Mouse (Mus musculus): ENCODE data around the gene Elmod3. TPM values are rescaled to one million over a fixed set of nuclear protein-coding genes. Genes with fewer than 3 reads are reported as not detected.

The Elmod3 gene
- polyA plus RNA-seq, 1 experiment: 8.1 TPM

- Histone ChIP-seq H3K27ac (ENCODE audit: insufficient read depth, low read length) (no peak overlapping the region), H3K4me3 (ENCODE audit: insufficient read depth, low read length) (no peak overlapping the region)
These were observed 71.1 kb downstream of the Elmod3 start for GRCm38 (mm10) chr6:72527070-72527469.

GRCm38 (mm10) chr6:72524160-72524559, 74.1 kb downstream of the Elmod3 start:
- Histone ChIP-seq H3K4me1 (ENCODE audit: control insufficient read depth, insufficient read depth, low read length) (peaks cover 4% of the 10 kb centered on the region; the same call in 1 of the 2 replicates), H3K27ac (ENCODE audit: insufficient read depth, low read length) (no peak overlapping the region), H3K4me3 (ENCODE audit: insufficient read depth, low read length) (no peak overlapping the region)
- TF ChIP-seq POLR2A (IDR thresholded peaks at IDR 0.05; ENCODE audit: low read depth, low read length) (no peak), CTCF (IDR thresholded peaks at IDR 0.05; ENCODE audit: borderline replicate concordance, insufficient read depth, low read length) (no peak)

More at GRCm38 (mm10) chr6:72527070-72527469, 71.1 kb downstream of the Elmod3 start:
- no peaks in the 10 kb centered on the region for H3K4me1 ChIP-seq (ENCODE audit: control insufficient read depth, insufficient read depth, low read length)
- TF ChIP-seq POLR2A (IDR thresholded peaks at IDR 0.05; ENCODE audit: low read depth, low read length): no peak
- no peak for TF ChIP-seq CTCF (IDR thresholded peaks at IDR 0.05; ENCODE audit: borderline replicate concordance, insufficient read depth, low read length)

DNA sequence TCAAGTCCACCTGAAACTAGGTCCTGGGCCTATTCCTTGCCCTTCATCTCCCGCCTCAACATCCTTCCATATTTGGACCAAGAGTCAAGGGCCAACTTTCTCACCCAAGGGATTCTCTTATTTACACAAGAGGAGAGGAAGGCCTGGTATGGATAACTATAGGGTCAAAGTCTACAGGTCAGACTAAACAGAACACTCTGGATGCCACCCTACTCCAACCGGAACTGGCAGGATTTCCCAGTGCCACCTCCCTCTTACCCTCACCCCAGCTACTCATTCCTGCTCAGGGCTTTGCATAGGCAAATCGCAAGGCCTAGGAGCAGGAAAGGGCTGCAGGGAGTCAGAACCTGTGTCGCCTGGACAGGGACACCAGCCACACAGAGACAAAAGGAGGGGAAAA, 75.0 kb downstream of the Elmod3 start:
- no peak overlapping the region for H3K27ac ChIP-seq (ENCODE audit: insufficient read depth, low read length)
- H3K4me1 ChIP-seq (ENCODE audit: control insufficient read depth, insufficient read depth, low read length): peaks cover 4% of the 10 kb centered on the region; the same call in 1 of the 2 replicates
- TF ChIP-seq POLR2A (IDR thresholded peaks at IDR 0.05; ENCODE audit: low read depth, low read length) (no peak), CTCF (IDR thresholded peaks at IDR 0.05; ENCODE audit: borderline replicate concordance, insufficient read depth, low read length) (no peak)
- H3K4me3 ChIP-seq (ENCODE audit: insufficient read depth, low read length): no peak overlapping the region

DNA sequence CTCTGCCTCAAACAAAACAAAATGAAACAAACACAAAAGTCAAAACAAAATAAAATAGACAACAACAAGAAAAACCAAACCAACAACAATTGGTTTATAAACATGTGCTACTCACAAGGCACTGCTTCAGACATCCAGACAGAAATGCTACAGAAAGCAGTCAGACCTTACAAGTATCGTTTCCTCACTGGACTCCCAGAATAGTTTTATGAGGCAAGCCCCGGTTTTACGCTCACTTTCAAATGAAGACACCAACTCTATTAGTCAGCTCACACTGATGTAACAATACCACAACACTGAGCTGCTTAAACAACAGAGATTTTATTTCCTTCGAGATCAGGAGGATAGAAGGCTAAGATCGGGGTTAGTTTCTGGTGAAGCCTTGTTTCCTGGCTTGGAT, 75.9 kb downstream of the Elmod3 start:
- TF ChIP-seq POLR2A (IDR thresholded peaks at IDR 0.05; ENCODE audit: low read depth, low read length): 0 out of 2 replicates have a peak, but pooled peaks have one; percentile 28
- no peak for TF ChIP-seq CTCF (IDR thresholded peaks at IDR 0.05; ENCODE audit: borderline replicate concordance, insufficient read depth, low read length)
- Histone ChIP-seq H3K4me3 (ENCODE audit: insufficient read depth, low read length) (no peak overlapping the region), H3K4me1 (ENCODE audit: control insufficient read depth, insufficient read depth, low read length) (peaks cover 4% of the 10 kb centered on the region; the same call in 1 of the 2 replicates), H3K27ac (ENCODE audit: insufficient read depth, low read length) (peak overlapping the region; percentile 43)

DNA sequence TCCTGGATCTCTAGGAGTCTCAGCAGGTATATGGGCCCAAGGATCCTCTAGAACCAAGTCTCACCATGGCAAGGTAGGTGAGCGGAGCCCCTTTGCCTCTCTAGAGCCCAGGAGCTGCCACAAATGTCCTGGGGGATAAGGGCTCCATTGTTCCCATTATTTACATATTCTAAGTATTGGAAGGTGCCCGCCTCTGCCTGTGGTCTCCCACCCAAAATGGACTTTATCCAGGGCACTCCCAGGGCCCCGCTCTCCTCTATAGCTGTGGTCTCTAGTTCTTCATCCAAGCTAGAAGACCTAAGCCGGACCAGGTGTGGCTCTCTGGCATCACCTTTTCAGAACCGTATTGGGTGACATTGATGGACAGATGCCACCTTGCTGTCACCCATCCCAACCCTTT, 76.6 kb downstream of the Elmod3 start, which contains the start of gene Sh2d6:
TSS of gene Sh2d6 (minus strand) at position 101 of the 400 bp plus-strand sequence.
- H3K4me3 ChIP-seq (ENCODE audit: insufficient read depth, low read length): no peak within 1 kb of the TSS
- H3K4me1 ChIP-seq (ENCODE audit: control insufficient read depth, insufficient read depth, low read length): peaks cover 4% of the 10 kb centered on the region; the same call in 1 of the 2 replicates
- H3K27ac ChIP-seq (ENCODE audit: insufficient read depth, low read length): peak within 1 kb of the TSS; percentile 43
- TF ChIP-seq CTCF (IDR thresholded peaks at IDR 0.05; ENCODE audit: borderline replicate concordance, insufficient read depth, low read length): no peak
- TF ChIP-seq POLR2A (IDR thresholded peaks at IDR 0.05; ENCODE audit: low read depth, low read length): no peak

- TF ChIP-seq CTCF (IDR thresholded peaks at IDR 0.05; ENCODE audit: borderline replicate concordance, insufficient read depth, low read length) (no peak), POLR2A (IDR thresholded peaks at IDR 0.05; ENCODE audit: low read depth, low read length) (no peak)
- H3K4me3 ChIP-seq (ENCODE audit: insufficient read depth, low read length): no peak overlapping the region
- H3K27ac ChIP-seq (ENCODE audit: insufficient read depth, low read length): no peak overlapping the region
- peaks cover 4% of the 10 kb centered on the region; the same call in 1 of the 2 replicates for H3K4me1 ChIP-seq (ENCODE audit: control insufficient read depth, insufficient read depth, low read length)
These were observed 77.3 kb downstream of the Elmod3 start for GRCm38 (mm10) chr6:72520904-72521303.

- no peak overlapping the region for H3K4me3 ChIP-seq (ENCODE audit: insufficient read depth, low read length)
- H3K27ac ChIP-seq (ENCODE audit: insufficient read depth, low read length): peak overlapping the region; percentile 43
- peaks cover 4% of the 10 kb centered on the region; the same call in 1 of the 2 replicates for H3K4me1 ChIP-seq (ENCODE audit: control insufficient read depth, insufficient read depth, low read length)
- TF ChIP-seq POLR2A (IDR thresholded peaks at IDR 0.05; ENCODE audit: low read depth, low read length): no peak
- no peak for TF ChIP-seq CTCF (IDR thresholded peaks at IDR 0.05; ENCODE audit: borderline replicate concordance, insufficient read depth, low read length)
These were observed 78.1 kb downstream of the Elmod3 start for GRCm38 (mm10) chr6:72519892-72520663.

GRCm38 (mm10) chr6:72519303-72519702, 78.9 kb downstream of the Elmod3 start:
- Histone ChIP-seq H3K4me3 (ENCODE audit: insufficient read depth, low read length) (no peak overlapping the region), H3K4me1 (ENCODE audit: control insufficient read depth, insufficient read depth, low read length) (peaks cover 4% of the 10 kb centered on the region; the same call in 1 of the 2 replicates), H3K27ac (ENCODE audit: insufficient read depth, low read length) (no peak overlapping the region)
- TF ChIP-seq POLR2A (IDR thresholded peaks at IDR 0.05; ENCODE audit: low read depth, low read length) (no peak), CTCF (IDR thresholded peaks at IDR 0.05; ENCODE audit: borderline replicate concordance, insufficient read depth, low read length) (no peak)

- peaks cover 4% of the 10 kb centered on the region; the same call in 1 of the 2 replicates for H3K4me1 ChIP-seq (ENCODE audit: control insufficient read depth, insufficient read depth, low read length)
- TF ChIP-seq CTCF (IDR thresholded peaks at IDR 0.05; ENCODE audit: borderline replicate concordance, insufficient read depth, low read length): no peak
- no peak overlapping the region for H3K27ac ChIP-seq (ENCODE audit: insufficient read depth, low read length)
- no peak overlapping the region for H3K4me3 ChIP-seq (ENCODE audit: insufficient read depth, low read length)
These were observed 79.4 kb downstream of the Elmod3 start for GRCm38 (mm10) chr6:72518842-72519241.

Other genes with a start within 250 kb of the Elmod3 start
- 35.5 and 47.6 TPM in 2 replicates for gene Tmem150a, start 243.0 kb downstream of the Elmod3 start, polyA plus RNA-seq (2011; ENCODE audit: insufficient read length, low read depth, missing spikeins)
- gene Rnf181, start 231.5 kb downstream of the Elmod3 start, polyA plus RNA-seq (2011; ENCODE audit: insufficient read length, low read depth, missing spikeins): 80.0 and 99.9 TPM in 2 replicates
- 20.1 and 23.5 TPM in 2 replicates for gene Vamp5, start 217.9 kb downstream of the Elmod3 start, polyA plus RNA-seq (2011; ENCODE audit: insufficient read length, low read depth, missing spikeins)
- 89.7 and 108 TPM in 2 replicates for gene Vamp8, start 207.7 kb downstream of the Elmod3 start, polyA plus RNA-seq (2011; ENCODE audit: insufficient read length, low read depth, missing spikeins)
- 60.6 and 67.0 TPM in 2 replicates for gene Ggcx, start 184.1 kb downstream of the Elmod3 start, polyA plus RNA-seq (2011; ENCODE audit: insufficient read length, low read depth, missing spikeins)
- 215 and 258 TPM in 2 replicates for gene Mat2a, start 158.9 kb downstream of the Elmod3 start, polyA plus RNA-seq (2011; ENCODE audit: insufficient read length, low read depth, missing spikeins)
- gene Sh2d6, start 76.7 kb downstream of the Elmod3 start, polyA plus RNA-seq (2011; ENCODE audit: insufficient read length, low read depth, missing spikeins): 1.8 and 1.9 TPM in 2 replicates
- 95.7 and 182 TPM in 2 replicates for gene Capg, start 54.0 kb downstream of the Elmod3 start, polyA plus RNA-seq (2011; ENCODE audit: insufficient read length, low read depth, missing spikeins)
- 11.0 and 12.3 TPM in 2 replicates for gene Retsat, start 62 bp upstream of the Elmod3 start, polyA plus RNA-seq (2011; ENCODE audit: insufficient read length, low read depth, missing spikeins)
- 50.0 and 52.7 TPM in 2 replicates for gene Tgoln1, start 18.6 kb upstream of the Elmod3 start, polyA plus RNA-seq (2011; ENCODE audit: insufficient read length, low read depth, missing spikeins)
- 34.0 and 54.0 TPM in 2 replicates for gene Tcf7l1, start 190.8 kb upstream of the Elmod3 start, polyA plus RNA-seq (2011; ENCODE audit: insufficient read length, low read depth, missing spikeins)